Mouse (Mus musculus): Measurements from ENCODE around the gene Arhgap40.

Arhgap40 gene

GRCm38 (mm10) chr2:158512528-158512927, at the start of gene Arhgap40:
Gene Arhgap40, plus strand, starts transcription at chr2:158512796.
- no peak for DNase-seq (ENCODE audit: low read depth)

- no peak for DNase-seq (ENCODE audit: low read depth)
Measured at GRCm38 (mm10) chr2:158474159-158474558, 38.4 kb upstream of the Arhgap40 start.

- no peak for DNase-seq (ENCODE audit: low read depth)
Measured at GRCm38 (mm10) chr2:158477640-158478039, 35.0 kb upstream of the Arhgap40 start.

GRCm38 (mm10) chr2:158498457-158498856, 14.1 kb upstream of the Arhgap40 start:
- no peak for DNase-seq (ENCODE audit: low read depth)

GRCm38 (mm10) chr2:158501836-158502812, 10.5 kb upstream of the Arhgap40 start, which contains the start of gene Adig:
Gene Adig, plus strand, starts transcription at chr2:158502612.
- no peak for DNase-seq (ENCODE audit: low read depth)

- DNase-seq (ENCODE audit: low read depth), result no peak
Measured at GRCm38 (mm10) chr2:158503226-158503625, 9.4 kb upstream of the Arhgap40 start.

GRCm38 (mm10) chr2:158503671-158504070, 8.9 kb upstream of the Arhgap40 start:
- no peak for DNase-seq (ENCODE audit: low read depth)

- no peak for DNase-seq (ENCODE audit: low read depth)
Measured at GRCm38 (mm10) chr2:158506475-158506874, 6.1 kb upstream of the Arhgap40 start.

GRCm38 (mm10) chr2:158507046-158507445, 5.5 kb upstream of the Arhgap40 start:
- no peak for DNase-seq (ENCODE audit: low read depth)

- no peak for DNase-seq (ENCODE audit: low read depth)
Measured at GRCm38 (mm10) chr2:158510665-158511064, 1.9 kb upstream of the Arhgap40 start.

- no peak for DNase-seq (ENCODE audit: low read depth)
Measured at GRCm38 (mm10) chr2:158513821-158514336, 1.3 kb downstream of the Arhgap40 start.

- DNase-seq (ENCODE audit: low read depth), result no peak
Measured at GRCm38 (mm10) chr2:158518583-158518982, 6.0 kb downstream of the Arhgap40 start.

GRCm38 (mm10) chr2:158519071-158519470, 6.5 kb downstream of the Arhgap40 start:
- DNase-seq (ENCODE audit: low read depth), result no peak

- no peak for DNase-seq (ENCODE audit: low read depth)
Measured at GRCm38 (mm10) chr2:158519800-158520199, 7.2 kb downstream of the Arhgap40 start.

GRCm38 (mm10) chr2:158523060-158523459, 10.5 kb downstream of the Arhgap40 start:
- DNase-seq (ENCODE audit: low read depth), result no peak

GRCm38 (mm10) chr2:158524129-158524860, 11.7 kb downstream of the Arhgap40 start:
- DNase-seq (ENCODE audit: low read depth), result no peak

GRCm38 (mm10) chr2:158534090-158534489, 21.5 kb downstream of the Arhgap40 start:
- peak; percentile 68 for DNase-seq (ENCODE audit: low read depth)

GRCm38 (mm10) chr2:158534559-158534958, 22.0 kb downstream of the Arhgap40 start:
- no peak for DNase-seq (ENCODE audit: low read depth)

- no peak for DNase-seq (ENCODE audit: low read depth)
Measured at GRCm38 (mm10) chr2:158539433-158540305, 27.1 kb downstream of the Arhgap40 start.

GRCm38 (mm10) chr2:158541286-158541685, 28.7 kb downstream of the Arhgap40 start:
- no peak for DNase-seq (ENCODE audit: low read depth)

GRCm38 (mm10) chr2:158545266-158545665, 32.7 kb downstream of the Arhgap40 start:
- DNase-seq (ENCODE audit: low read depth), result no peak

- DNase-seq (ENCODE audit: low read depth), result peak; percentile 79
Measured at GRCm38 (mm10) chr2:158546751-158547150, 34.2 kb downstream of the Arhgap40 start.
